Mouse (Mus musculus): ENCODE results near the gene Trrap. TPM values are rescaled to one million over a fixed set of nuclear protein-coding genes. Genes with fewer than 3 reads are reported as not detected.

Trrap gene
- polyA plus RNA-seq (2015; fragmentation: Nextera tagmentation; extraction: Ambion mirVana), result 50.2 and 67.2 TPM in 2 replicates

DNA sequence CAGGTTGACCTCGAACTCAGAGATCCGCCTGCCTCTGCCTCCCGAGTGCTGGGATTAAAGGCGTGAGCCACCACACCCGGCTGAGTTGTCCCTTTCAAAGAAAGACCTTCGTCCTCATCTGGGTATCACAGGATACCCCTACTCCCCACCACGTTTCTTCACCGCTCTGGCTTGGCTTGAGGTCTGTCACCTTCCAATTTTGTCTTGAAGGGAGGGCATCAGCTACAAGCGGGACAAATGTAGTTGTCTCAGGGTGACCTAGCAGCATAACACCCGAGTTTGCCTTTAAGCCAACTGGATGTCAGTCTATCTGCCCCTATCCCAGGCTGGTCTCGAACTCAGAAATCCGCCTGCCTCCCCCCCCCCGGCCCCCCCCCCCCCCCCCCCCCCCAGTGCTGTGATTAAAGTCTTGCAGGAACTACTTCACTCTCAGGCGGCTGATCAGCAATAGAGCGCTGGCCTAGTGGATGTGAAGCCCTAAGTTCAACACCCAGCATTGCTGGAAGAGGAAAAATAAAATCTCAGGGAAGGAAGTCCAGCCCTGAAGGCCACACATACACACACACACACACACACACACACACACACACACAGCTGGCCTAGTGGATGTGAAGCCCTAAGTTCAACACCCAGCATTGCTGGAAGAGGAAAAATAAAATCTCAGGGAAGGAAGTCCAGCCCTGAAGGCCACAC lies at the start of gene Trrap:
Gene Trrap, plus strand, starts transcription at position 627 of the 693 bp plus-strand sequence.

GRCm38 (mm10) chr5:144761161-144761868 lies 6.2 kb upstream of the Trrap start, which contains the start of gene Tmem130:
Gene Tmem130 (minus strand): TSS chr5:144761818.

Small RNA genes within 50 kb of the gene (microRNA-seq; reads per million reads assigned to microRNA genes)
- 1.2 reads per million for gene Mir7039

Other genes starting within 250 kb of the Trrap start
- 21.2 and 23.4 TPM in 2 replicates for gene Nptx2, start 221.8 kb upstream of the Trrap start, polyA plus RNA-seq (2015; fragmentation: Nextera tagmentation; extraction: Ambion mirVana)
- 439 and 509 TPM in 2 replicates for gene Tmem130, start 5.9 kb upstream of the Trrap start, polyA plus RNA-seq (2015; fragmentation: Nextera tagmentation; extraction: Ambion mirVana)
- gene Smurf1, start 198.1 kb downstream of the Trrap start, polyA plus RNA-seq (2015; fragmentation: Nextera tagmentation; extraction: Ambion mirVana), result 19.0 and 20.7 TPM in 2 replicates